Mouse (Mus musculus) thymus, adult 2 months (tissue): ENCODE measurements around the gene Aurkaip1.

Experiments used
- CTCF ChIP-seq: fragments of 200-500 bp; IDR thresholded peaks from 2 replicates; pipeline ENCODE4 v1.5.1; 2012; ENCODE audit warnings: mild to moderate bottlenecking, control low read depth, low read length, moderate library complexity, borderline replicate concordance; ENCODE audit not compliant: control insufficient read depth, poor library complexity, insufficient read depth; ENCODE audit errors: extremely low read depth
- POLR2A ChIP-seq: fragments of 200-500 bp; IDR thresholded peaks from 2 replicates; pipeline ENCODE4 v1.6.1; 2012; ENCODE audit warnings: mild to moderate bottlenecking, low read length, control low read depth, moderate library complexity; ENCODE audit not compliant: control insufficient read depth, poor library complexity, insufficient read depth; ENCODE audit errors: extremely low read depth

GRCm38 (mm10) chr4:155840076-155841002 is 9.3 kb downstream of the Aurkaip1 start:
- TF ChIP-seq CTCF: no peak
- TF ChIP-seq POLR2A: no peak
